Mouse (Mus musculus) intestine, embryonic 16.5 days (tissue): Measurements from ENCODE around the gene Creb3l4. TPM values are rescaled to one million over a fixed set of nuclear protein-coding genes. Genes with fewer than 3 reads are reported as not detected.

ENCODE experiments used
- ATAC-seq: fragments of 200-750 bp; cut with Nextera tagmentation; 2 replicates; pipeline ENCODE4 v1.8.0; 2017; ENCODE audit warnings: moderate TSS enrichment, moderate library complexity
- H3K27ac ChIP-seq: fragments of 300-500 bp; sonication (generic); 2 replicates; pipeline ENCODE4 v1.5.1; 2014; ENCODE audit warnings: mild to moderate bottlenecking, low read length
- H3K27me3 ChIP-seq: fragments of 300-500 bp; sonication (generic); replicated peaks from 2 replicates; pipeline ENCODE4 v1.6.1; 2014; ENCODE audit warnings: low read length, control low read depth, mixed read lengths; ENCODE audit not compliant: control insufficient read depth, insufficient read depth
- H3K36me3 ChIP-seq: fragments of 300-500 bp; sonication (generic); 2 replicates; pipeline ENCODE4 v1.6.1; 2014; ENCODE audit warnings: low read length, control low read depth; ENCODE audit not compliant: control insufficient read depth, insufficient read depth
- H3K4me1 ChIP-seq: fragments of 300-500 bp; sonication (generic); 2 replicates; pipeline ENCODE4 v1.6.1; 2014; ENCODE audit warnings: low read length, control low read depth, mixed read lengths; ENCODE audit not compliant: control insufficient read depth, insufficient read depth
- H3K4me2 ChIP-seq: fragments of 300-500 bp; sonication (generic); 2 replicates; pipeline ENCODE4 v1.6.1; 2014; ENCODE audit warnings: low read depth, low read length, control low read depth
- H3K4me3 ChIP-seq: fragments of 300-500 bp; sonication (generic); 2 replicates; pipeline ENCODE4 v1.5.1; 2014; ENCODE audit warnings: mild to moderate bottlenecking, low read length
- H3K9ac ChIP-seq: fragments of 300-500 bp; sonication (generic); 2 replicates; pipeline ENCODE4 v1.6.1; 2014; ENCODE audit warnings: low read depth, low read length
- H3K9me3 ChIP-seq: fragments of 300-500 bp; sonication (generic); 2 replicates; pipeline ENCODE4 v1.6.1; 2016; ENCODE audit warnings: low read length, control low read depth; ENCODE audit not compliant: control insufficient read depth
- WGBS: fragments of 180-500 bp; shearing (Covaris S2); extraction: QIAGEN DNeasy Blood & Tissue Kit; methylation state at CpG from one replicate; pipeline ENCODE4 v1.1.7; 2014; 5-methylcytosine and 5-hydroxymethylcytosine counted together
- polyA plus RNA-seq: library from polyadenylated mRNA; unstranded; fragments of >200 nt; fragmentation: Nextera tagmentation; extraction: Ambion mirVana; gene quantifications from 2 replicates; pipeline ENCODE4 v1.2.1, GENCODE M21; 2015

The Creb3l4 gene
- polyA plus RNA-seq, 1 experiment from 2014 or later = 18.9 TPM

GRCm38 (mm10) chr3:90247630-90247959 lies 4.3 kb upstream of the Creb3l4 start:
- ATAC-seq = no peak; the same call in 1 of the 2 replicates
- WGBS = 0% methylated on average over 3 of the region's 3 CpGs

GRCm38 (mm10) chr3:90245406-90245805 lies 2.1 kb upstream of the Creb3l4 start:
- 67% methylated on average over 2 of the region's 2 CpGs for WGBS
- Histone ChIP-seq H3K36me3 (no peaks in the 10 kb centered on the region), H3K27me3 (no peaks in the 10 kb centered on the region), H3K4me3 (no peak overlapping the region), H3K4me2 (no peak overlapping the region), H3K9ac (no peak overlapping the region), H3K27ac (no peak overlapping the region), H3K4me1 (peaks cover 9% of the 10 kb centered on the region), H3K9me3 (no peaks in the 10 kb centered on the region)
- ATAC-seq = no peak

More at GRCm38 (mm10) chr3:90247630-90247959, 4.3 kb upstream of the Creb3l4 start:
- peak overlapping the region; percentile 78 for H3K4me3 ChIP-seq
- peak overlapping the region; percentile 96 for H3K27ac ChIP-seq
- peaks cover 8% of the 10 kb centered on the region for H3K36me3 ChIP-seq
- H3K27me3 ChIP-seq = no peaks in the 10 kb centered on the region
- H3K9ac ChIP-seq = peak overlapping the region; percentile 89
- peak overlapping the region; percentile 94 for H3K4me2 ChIP-seq
- H3K9me3 ChIP-seq = no peaks in the 10 kb centered on the region
- peaks cover 7% of the 10 kb centered on the region for H3K4me1 ChIP-seq

GRCm38 (mm10) chr3:90241669-90242358 lies 1.5 kb downstream of the Creb3l4 start:
- Histone ChIP-seq H3K4me3 (no peak overlapping the region), H3K27me3 (no peaks in the 10 kb centered on the region), H3K27ac (no peak overlapping the region), H3K4me1 (peaks cover 4% of the 10 kb centered on the region), H3K9me3 (no peaks in the 10 kb centered on the region), H3K36me3 (no peaks in the 10 kb centered on the region; the same call in 1 of the 2 replicates), H3K4me2 (no peak overlapping the region), H3K9ac (no peak overlapping the region)
- whole genome bisulfite sequencing = 86% methylated on average over 10 of the region's 10 CpGs
- no peak for ATAC-seq

GRCm38 (mm10) chr3:90241251-90241650 lies 2.1 kb downstream of the Creb3l4 start:
- H3K36me3 ChIP-seq = no peaks in the 10 kb centered on the region; the same call in 1 of the 2 replicates
- 95% methylated on average over 2 of the region's 2 CpGs for WGBS
- peak; percentile 41 for ATAC-seq
- H3K9ac ChIP-seq = no peak overlapping the region
- H3K27me3 ChIP-seq = no peaks in the 10 kb centered on the region
- H3K4me3 ChIP-seq = no peak overlapping the region
- H3K27ac ChIP-seq = no peak overlapping the region
- no peaks in the 10 kb centered on the region for H3K9me3 ChIP-seq
- H3K4me2 ChIP-seq = no peak overlapping the region
- peaks cover 4% of the 10 kb centered on the region for H3K4me1 ChIP-seq

DNA sequence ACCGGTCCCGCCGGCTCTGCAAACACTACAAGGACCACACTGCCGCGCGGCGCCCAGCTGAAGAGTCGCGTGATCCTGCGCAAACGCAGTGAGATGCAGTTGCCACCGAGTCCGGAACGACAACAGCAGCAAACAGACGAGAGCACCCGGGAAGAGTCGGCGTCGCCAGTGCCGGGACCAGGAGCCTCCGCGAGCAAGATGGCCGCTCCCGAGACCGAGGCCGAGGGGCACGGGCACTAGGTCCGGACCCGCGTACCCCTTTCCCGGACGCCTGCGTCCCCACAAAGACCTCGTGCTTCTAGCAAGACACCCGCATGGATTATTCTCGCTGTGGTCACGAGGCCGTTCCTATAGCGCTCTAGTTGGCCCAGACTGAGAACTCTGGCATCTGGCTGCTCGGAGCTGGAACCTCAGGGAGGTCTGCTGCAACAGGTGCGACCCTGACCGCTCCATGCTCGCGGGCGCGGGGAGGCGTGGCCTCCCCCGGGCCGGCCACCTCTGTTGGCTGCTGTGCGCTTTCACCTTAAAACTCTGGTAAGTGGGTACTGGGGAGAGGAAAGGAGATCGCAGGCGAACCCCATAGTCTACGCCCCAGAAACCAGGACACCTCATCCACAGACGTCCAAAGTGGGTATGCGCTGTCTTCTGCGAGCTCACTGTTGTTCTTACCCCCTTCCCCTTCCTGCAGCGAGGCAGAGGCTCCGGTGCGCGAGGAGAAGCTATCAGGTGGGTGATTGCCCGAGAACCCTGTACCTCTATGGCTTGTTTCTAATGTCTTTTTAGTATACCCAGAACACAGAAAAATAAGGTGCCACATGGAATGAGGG lies 11.6 kb downstream of the Creb3l4 start, which contains the start of gene Jtb:
Gene Jtb (plus strand): TSS at position 91 of the 827 bp plus-strand sequence.
- WGBS = under 1% methylated on average over 60 of the region's 61 CpGs
- Histone ChIP-seq H3K4me2 (peak within 1 kb of the TSS; percentile 69), H3K4me1 (peaks cover 3% of the 10 kb centered on the region; the same call in 1 of the 2 replicates), H3K9me3 (no peaks in the 10 kb centered on the region), H3K27ac (peak within 1 kb of the TSS; percentile 95), H3K36me3 (peaks cover 7% of the 10 kb centered on the region), H3K27me3 (no peaks in the 10 kb centered on the region), H3K4me3 (peak within 1 kb of the TSS; percentile 86), H3K9ac (peak within 1 kb of the TSS; percentile 94)
- peak; percentile 99 for ATAC-seq

- H3K27ac ChIP-seq = peak overlapping the region; percentile 95
Observed at GRCm38 (mm10) chr3:90231075-90231474, 12.2 kb downstream of the Creb3l4 start.

DNA sequence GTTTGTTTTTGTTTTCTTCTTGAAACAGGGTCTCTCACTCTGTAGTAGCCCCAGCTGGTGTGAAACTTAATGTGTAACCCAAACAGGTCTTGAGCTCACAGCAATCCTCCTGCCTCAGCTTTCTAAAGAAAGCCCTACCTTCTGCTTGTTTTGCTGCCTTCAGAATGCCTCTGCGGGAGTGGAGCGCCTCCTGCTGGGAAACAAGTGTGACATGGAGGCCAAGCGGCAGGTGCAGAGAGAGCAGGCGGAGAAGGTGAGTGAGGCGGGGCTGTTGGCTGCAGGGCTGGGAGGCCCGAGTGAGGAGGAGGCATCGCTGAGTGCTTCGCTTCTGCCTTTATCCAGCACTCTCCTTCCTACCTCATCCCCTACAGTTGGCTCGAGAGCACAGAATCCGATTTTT lies 19.0 kb downstream of the Creb3l4 start:
- H3K9me3 ChIP-seq = no peaks in the 10 kb centered on the region
- no peak overlapping the region for H3K9ac ChIP-seq
- 83% methylated on average over 10 of the region's 10 CpGs for WGBS
- H3K4me1 ChIP-seq = no peaks in the 10 kb centered on the region
- H3K27ac ChIP-seq = no peak overlapping the region
- no peak overlapping the region for H3K4me3 ChIP-seq
- no peak overlapping the region for H3K4me2 ChIP-seq
- no peak for ATAC-seq
- H3K27me3 ChIP-seq = no peaks in the 10 kb centered on the region
- H3K36me3 ChIP-seq = peaks cover 2% of the 10 kb centered on the region; the same call in 1 of the 2 replicates

More at GRCm38 (mm10) chr3:90231075-90231474, 12.2 kb downstream of the Creb3l4 start:
- WGBS = 12% methylated on average over 8 of the region's 8 CpGs
- no peak for ATAC-seq
- Histone ChIP-seq H3K9ac (peak overlapping the region; percentile 94), H3K4me2 (peak overlapping the region; percentile 69), H3K27me3 (no peaks in the 10 kb centered on the region), H3K4me3 (peak overlapping the region; percentile 86), H3K36me3 (peaks cover 7% of the 10 kb centered on the region), H3K9me3 (no peaks in the 10 kb centered on the region), H3K4me1 (peaks cover 3% of the 10 kb centered on the region; the same call in 1 of the 2 replicates)

GRCm38 (mm10) chr3:90222941-90223340 lies 20.4 kb downstream of the Creb3l4 start:
- WGBS = 70% methylated on average over 3 of the region's 3 CpGs
- H3K4me3 ChIP-seq = no peak overlapping the region
- peaks cover 2% of the 10 kb centered on the region; the same call in 1 of the 2 replicates for H3K36me3 ChIP-seq
- ATAC-seq = no peak
- H3K4me2 ChIP-seq = no peak overlapping the region
- no peak overlapping the region for H3K27ac ChIP-seq
- no peaks in the 10 kb centered on the region for H3K9me3 ChIP-seq
- no peaks in the 10 kb centered on the region for H3K4me1 ChIP-seq
- H3K9ac ChIP-seq = no peak overlapping the region
- H3K27me3 ChIP-seq = no peaks in the 10 kb centered on the region

GRCm38 (mm10) chr3:90222455-90222854 lies 20.9 kb downstream of the Creb3l4 start:
- WGBS = 90% methylated on average over 4 of the region's 4 CpGs

More at GRCm38 (mm10) chr3:90222455-90222854, 20.9 kb downstream of the Creb3l4 start:
- H3K27ac ChIP-seq = no peak overlapping the region
- H3K9me3 ChIP-seq = no peaks in the 10 kb centered on the region
- ATAC-seq = no peak
- H3K4me1 ChIP-seq = no peaks in the 10 kb centered on the region
- no peaks in the 10 kb centered on the region for H3K27me3 ChIP-seq
- H3K4me2 ChIP-seq = no peak overlapping the region
- H3K9ac ChIP-seq = no peak overlapping the region
- peaks cover 2% of the 10 kb centered on the region; the same call in 1 of the 2 replicates for H3K36me3 ChIP-seq
- H3K4me3 ChIP-seq = no peak overlapping the region
